Mouse (Mus musculus) urinary bladder, adult 18-20 months (tissue): Measurements from ENCODE around the gene Kcnc3.
A peak's percentile ranks its signal among the peaks of the same experiment; 100 is the strongest.

Source experiments
- DNase-seq, 2 experiments: peaks; one replicate each; pipeline ENCODE4 v3.0.0; 2022; ENCODE audit warnings: low spot score in 2 of 2, mixed read lengths in 2 of 2

The Kcnc3 gene

GRCm38 (mm10) chr7:44590402-44591347 lies at the start of gene Kcnc3:
Gene Kcnc3, plus strand, starts transcription at chr7:44590664.
- DNase-seq: peak; percentile 61 to 78

GRCm38 (mm10) chr7:44542555-44542954 lies 47.9 kb upstream of the Kcnc3 start:
- no peak for DNase-seq

DNA sequence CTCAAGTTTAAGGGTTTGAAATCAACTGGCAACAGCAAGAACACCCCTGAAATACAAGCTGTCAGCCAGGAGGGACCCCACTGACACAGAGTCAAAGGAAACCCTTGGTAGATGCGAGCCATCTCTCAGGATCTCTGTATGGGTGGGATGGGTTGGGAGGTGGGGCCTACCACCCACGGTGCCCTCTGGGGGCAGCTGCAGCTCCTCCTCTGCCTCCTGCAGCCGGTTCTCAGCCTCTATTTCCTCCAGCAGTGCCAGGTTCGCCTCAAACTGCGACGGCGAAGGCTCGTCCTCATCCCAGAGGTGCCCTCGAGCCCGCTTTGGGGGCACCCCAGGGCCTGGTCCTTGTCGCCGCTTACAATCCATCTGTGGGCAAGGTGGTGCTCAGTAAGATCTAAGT lies 47.4 kb upstream of the Kcnc3 start:
- no peak for DNase-seq

- DNase-seq: no peak
Measured at GRCm38 (mm10) chr7:44546274-44546673, 44.2 kb upstream of the Kcnc3 start.

DNA sequence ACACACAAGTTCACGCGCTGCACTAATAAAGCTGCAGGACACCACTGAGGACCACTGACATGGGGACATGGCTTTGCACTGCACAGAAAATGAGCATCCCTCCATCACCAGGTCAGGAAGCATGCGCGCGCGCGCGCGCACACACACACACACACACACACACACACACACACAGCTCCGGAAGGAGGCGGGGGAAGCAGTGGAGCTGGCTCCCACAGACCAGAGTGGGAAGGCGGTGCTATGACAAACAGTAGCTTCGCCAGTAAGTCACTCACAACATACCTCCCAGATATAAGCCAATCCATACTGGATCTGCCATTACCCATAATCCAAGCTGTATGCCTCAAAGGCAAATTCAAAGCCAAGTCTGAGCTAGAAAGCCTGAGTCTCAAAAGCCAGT lies 43.4 kb upstream of the Kcnc3 start:
- DNase-seq: no peak

GRCm38 (mm10) chr7:44547725-44548124 lies 42.7 kb upstream of the Kcnc3 start:
- DNase-seq: no peak

- peak; percentile 99 to 100 for DNase-seq
Measured at GRCm38 (mm10) chr7:44548497-44549087, 41.9 kb upstream of the Kcnc3 start, which contains the start of gene Pold1. Gene Pold1, minus strand, starts transcription at chr7:44548849.

DNA sequence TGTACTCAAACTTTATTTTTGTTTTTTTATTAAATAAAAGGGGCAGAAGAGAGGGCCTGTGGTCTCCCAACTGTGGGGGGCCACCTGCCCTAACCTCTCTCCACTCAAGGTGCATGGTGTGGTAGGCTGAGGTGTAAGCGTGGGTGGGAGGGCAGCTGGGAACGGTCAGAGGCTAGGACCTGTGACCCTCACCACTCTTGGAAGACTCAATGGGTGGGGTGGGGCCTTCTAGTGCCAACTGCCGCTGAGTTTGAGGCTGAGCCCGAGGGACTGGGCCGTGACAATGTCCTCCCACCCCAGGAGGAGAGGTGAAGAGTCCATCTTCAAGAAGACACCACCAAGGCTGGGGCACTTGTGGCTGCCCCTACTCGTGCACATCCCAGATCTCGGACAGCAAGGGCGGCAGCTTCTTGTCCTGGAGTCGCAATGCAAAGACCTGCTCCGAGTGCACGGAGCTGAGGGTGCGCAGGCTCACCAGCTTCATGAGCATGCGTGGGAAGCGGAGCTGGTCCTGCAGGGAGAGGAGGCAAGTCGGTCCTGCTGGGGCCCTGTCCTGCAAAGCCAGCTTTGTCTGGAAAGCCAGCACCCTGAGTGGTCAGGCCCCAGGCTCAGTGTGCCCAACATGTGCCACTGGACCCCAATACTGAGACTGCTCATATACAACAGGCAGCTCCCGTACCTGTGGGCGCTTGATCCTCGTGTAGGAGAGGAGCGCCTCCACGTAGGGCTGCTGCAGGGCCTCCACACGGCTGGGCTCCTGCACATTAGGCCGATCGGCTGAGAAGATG lies 40.6 kb upstream of the Kcnc3 start:
- no peak for DNase-seq

DNA sequence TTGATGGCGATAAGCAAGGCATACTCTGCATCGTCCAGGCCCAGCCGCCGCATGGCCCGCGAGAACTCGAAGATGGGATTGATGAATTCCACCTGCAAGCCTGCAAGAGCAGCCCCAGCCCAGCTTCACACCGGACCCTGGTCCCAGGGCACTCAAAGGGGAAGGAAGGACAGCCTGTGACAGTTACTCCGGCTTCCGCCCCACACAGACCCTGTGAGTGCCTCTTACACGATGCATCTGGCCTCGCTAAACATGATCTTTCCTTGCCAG lies 40.1 kb upstream of the Kcnc3 start:
- no peak for DNase-seq

GRCm38 (mm10) chr7:44551301-44551700 lies 39.2 kb upstream of the Kcnc3 start:
- no peak for DNase-seq

DNA sequence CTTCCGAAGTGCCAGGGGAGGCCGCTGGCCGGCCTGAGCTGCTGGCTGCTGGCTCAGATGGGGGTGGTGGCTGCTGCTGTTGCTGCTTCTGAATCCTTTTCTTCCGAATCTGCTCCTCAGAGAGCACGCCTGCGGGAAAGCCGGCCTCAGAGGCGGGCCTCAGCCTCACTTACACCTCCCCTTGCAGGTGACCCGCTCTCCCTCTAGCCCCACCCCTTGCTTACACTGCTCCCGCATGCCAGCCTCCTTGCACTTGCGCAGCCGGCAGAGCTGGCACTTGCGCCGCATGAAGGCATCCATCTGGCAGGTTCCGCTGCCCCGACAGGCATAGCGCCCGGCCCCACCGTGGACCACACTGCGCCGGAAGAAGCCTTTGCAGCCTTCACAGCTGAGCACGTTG lies 38.7 kb upstream of the Kcnc3 start:
- DNase-seq: no peak

- no peak for DNase-seq
Measured at GRCm38 (mm10) chr7:44552141-44552908, 38.1 kb upstream of the Kcnc3 start.

GRCm38 (mm10) chr7:44553196-44553764 lies 37.2 kb upstream of the Kcnc3 start:
- peak; percentile 59 to 63 for DNase-seq

DNA sequence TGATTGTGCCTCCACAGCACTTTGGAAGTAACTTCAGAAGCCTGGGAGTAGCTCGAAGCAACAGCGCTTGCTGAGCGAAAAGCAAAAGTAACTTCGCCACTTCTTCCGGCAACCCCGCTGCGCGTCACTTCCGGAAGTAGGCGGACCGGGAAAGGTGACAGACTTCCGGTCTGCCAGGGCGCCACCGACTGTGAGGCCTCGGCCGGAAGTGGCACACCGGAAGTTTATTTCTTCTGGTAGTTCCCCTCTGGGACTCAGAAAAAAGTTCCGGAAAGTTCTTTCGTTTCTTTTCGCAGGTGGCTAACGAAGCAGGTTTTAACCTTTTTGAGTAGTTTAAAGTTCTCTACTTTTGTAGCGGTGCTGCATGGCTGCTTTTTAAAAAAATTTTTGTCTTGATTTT lies 36.6 kb upstream of the Kcnc3 start, which contains the start of gene Nr1h2:
Nr1h2 (minus strand) TSS at position 126 of the 400 bp plus-strand sequence.
- peak; percentile 91 to 94 for DNase-seq

GRCm38 (mm10) chr7:44557629-44558028 lies 32.8 kb upstream of the Kcnc3 start:
- DNase-seq: no peak

DNA sequence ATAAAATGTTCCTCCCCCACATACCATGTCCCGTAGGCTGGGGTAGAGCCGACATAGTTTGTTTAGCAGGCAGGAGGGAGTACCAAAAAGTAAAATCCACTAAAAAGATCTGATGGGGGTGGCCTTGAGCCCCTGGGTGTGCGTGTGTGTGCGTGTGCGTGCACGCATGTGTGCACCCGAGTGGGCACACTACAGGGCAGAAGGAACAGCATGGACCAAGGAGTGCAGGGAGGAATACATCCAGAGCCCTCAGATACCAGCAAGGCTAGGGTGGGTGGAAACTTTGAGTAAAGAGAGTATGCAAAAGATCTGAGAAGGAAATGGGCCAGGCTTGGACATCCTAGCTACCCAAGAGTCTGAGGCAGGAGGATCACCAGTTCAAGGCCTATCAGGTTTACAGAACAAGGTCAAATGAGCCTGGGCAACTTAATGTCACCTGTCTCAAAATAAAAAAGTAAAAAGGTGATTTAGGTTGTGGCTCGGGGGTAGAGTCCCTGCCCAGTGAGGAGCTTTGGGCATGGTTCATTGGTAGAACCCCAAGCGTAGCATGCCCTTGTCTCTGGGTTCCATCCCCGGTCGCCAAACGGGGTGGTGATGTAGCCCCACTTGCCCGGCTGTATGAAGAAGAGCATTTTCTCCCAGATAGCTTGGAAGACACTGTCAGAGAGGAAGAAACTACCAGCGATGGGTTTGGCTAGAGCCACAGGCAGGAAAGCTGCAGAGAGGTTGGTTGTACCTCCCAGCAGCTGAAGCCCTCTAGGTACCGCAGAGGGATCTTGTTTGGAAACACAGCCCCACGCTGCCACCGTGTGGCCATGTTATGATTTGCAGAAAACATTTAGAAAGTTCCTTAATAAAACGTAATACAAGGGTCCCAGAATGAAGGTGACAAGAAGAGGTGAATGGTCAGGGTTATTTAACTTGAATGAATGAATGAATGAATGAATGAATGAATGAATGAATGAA lies 29.7 kb upstream of the Kcnc3 start:
- peak; percentile 50 to 51 for DNase-seq

- no peak for DNase-seq
Measured at GRCm38 (mm10) chr7:44563284-44563683, 27.2 kb upstream of the Kcnc3 start.

DNA sequence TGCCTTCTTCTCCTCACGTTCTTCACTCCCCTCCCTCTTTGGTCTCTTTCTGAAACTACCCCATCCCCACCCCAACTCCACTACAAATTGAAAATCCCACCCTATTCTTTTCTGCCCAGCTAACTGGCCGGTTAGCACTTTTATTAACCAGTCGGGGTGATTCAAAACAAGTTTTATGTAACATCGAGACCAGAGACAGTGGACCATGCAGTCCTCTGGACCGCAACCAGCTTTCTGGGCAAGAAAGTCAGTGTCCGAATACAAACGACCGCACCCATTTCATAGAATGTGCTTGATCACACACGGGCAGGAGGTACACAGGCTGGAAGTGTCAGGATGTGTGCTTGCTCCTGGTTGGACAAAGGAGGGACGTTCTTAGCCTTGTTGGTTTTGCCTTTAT lies 26.0 kb upstream of the Kcnc3 start:
- no peak for DNase-seq

DNA sequence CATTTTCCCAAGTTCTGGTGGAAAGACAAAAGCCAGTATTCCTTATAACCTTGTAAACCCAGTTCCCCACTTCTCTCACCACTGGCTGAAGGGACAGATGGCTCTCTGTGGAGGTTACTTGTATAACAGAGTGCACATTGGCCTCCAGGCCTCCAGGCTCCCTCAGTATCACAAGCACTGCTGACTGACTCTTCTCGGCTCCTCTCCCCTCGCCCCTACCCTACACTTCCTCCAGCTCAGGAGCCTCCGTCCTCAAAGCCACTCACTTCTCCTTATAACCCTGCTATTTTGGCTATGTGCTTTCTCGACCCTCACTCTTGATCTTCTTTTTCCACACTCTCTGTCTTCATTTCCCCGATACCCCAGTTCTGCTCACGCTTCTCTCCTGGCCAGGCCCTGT lies 25.1 kb upstream of the Kcnc3 start:
- no peak for DNase-seq

DNA sequence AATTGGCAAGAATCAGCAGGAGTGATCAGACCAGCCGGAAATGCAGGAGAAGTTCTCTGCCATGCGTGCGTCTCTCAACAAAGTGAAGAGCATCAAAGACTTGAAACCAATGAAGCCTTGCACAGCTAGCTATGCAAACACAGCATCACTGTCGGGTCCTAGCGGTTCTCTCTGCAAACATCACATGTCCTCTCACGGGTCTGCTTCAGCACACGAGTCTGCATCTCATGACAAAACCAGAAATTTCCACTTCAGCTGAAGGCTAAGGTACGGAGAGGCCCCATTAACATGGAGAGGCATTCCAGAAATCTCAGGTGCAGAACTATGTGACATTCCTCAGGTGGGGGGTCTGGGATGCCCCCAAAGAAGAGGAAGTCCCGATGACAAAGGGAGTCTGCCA lies 21.7 kb upstream of the Kcnc3 start:
- DNase-seq: no peak
